Mouse (Mus musculus) retina, embryonic 14.5 days (tissue): ENCODE results near the gene Ankrd39.

Experiments
- DNase-seq: peaks from one replicate; pipeline ENCODE4 v3.0.0-alpha.2; 2015; ENCODE audit warnings: low spot score

The Ankrd39 gene

GRCm38 (mm10) chr1:36572140-36572700, 25.0 kb upstream of the Ankrd39 start:
- DNase-seq, result no peak

GRCm38 (mm10) chr1:36571627-36572026, 24.4 kb upstream of the Ankrd39 start:
- DNase-seq, result no peak

- DNase-seq, result no peak
Measured at GRCm38 (mm10) chr1:36570320-36570719, 23.1 kb upstream of the Ankrd39 start.

GRCm38 (mm10) chr1:36569694-36570276, 22.5 kb upstream of the Ankrd39 start:
- no peak for DNase-seq

- no peak for DNase-seq
Measured at GRCm38 (mm10) chr1:36568776-36569175, 21.5 kb upstream of the Ankrd39 start.

GRCm38 (mm10) chr1:36567818-36568603, 20.8 kb upstream of the Ankrd39 start:
- no peak for DNase-seq

GRCm38 (mm10) chr1:36566425-36566824, 19.2 kb upstream of the Ankrd39 start:
- no peak for DNase-seq

GRCm38 (mm10) chr1:36564101-36564500, 16.9 kb upstream of the Ankrd39 start:
- DNase-seq, result no peak

- DNase-seq, result no peak
Measured at GRCm38 (mm10) chr1:36563632-36564031, 16.4 kb upstream of the Ankrd39 start.

- no peak for DNase-seq
Measured at GRCm38 (mm10) chr1:36563197-36563596, 16.0 kb upstream of the Ankrd39 start.

GRCm38 (mm10) chr1:36562388-36562787, 15.1 kb upstream of the Ankrd39 start:
- no peak for DNase-seq

- DNase-seq, result no peak
Measured at GRCm38 (mm10) chr1:36560903-36561302, 13.7 kb upstream of the Ankrd39 start.

GRCm38 (mm10) chr1:36559888-36560287, 12.6 kb upstream of the Ankrd39 start:
- DNase-seq, result no peak

GRCm38 (mm10) chr1:36559256-36559655, 12.0 kb upstream of the Ankrd39 start:
- peak; percentile 47 for DNase-seq

- DNase-seq, result peak; percentile 78
Measured at GRCm38 (mm10) chr1:36558031-36558993, 11.1 kb upstream of the Ankrd39 start, which contains the start of gene Sema4c. TSS of gene Sema4c (minus strand) at chr1:36558349.

GRCm38 (mm10) chr1:36557457-36558011, 10.3 kb upstream of the Ankrd39 start:
- DNase-seq, result peak; percentile 75

- peak; percentile 96 for DNase-seq
Measured at GRCm38 (mm10) chr1:36556553-36557456, 9.6 kb upstream of the Ankrd39 start.

- no peak for DNase-seq
Measured at GRCm38 (mm10) chr1:36555798-36556395, 8.7 kb upstream of the Ankrd39 start.

- DNase-seq, result no peak
Measured at GRCm38 (mm10) chr1:36554633-36555399, 7.6 kb upstream of the Ankrd39 start.
